ENCODE assay signal across 8 mouse cellular contexts in genomic region chr5:67016450-67016849, GRCm38 (mm10).
DNase-seq lines count a peak whose midpoint lies in the region; ATAC-seq and TF ChIP-seq lines count a peak whose summit lies in the region.

No protein-coding gene starts in this region.

- ATAC-seq in kidney, postnatal 0 days (replicated peaks; ENCODE audit: low FRiP score, low read depth) = no peak
- ATAC-seq in neural tube, embryonic 13.5 days (ENCODE audit: low read depth) = peak; percentile 66; the same call in 1 of the 2 replicates

- no peaks in the 10 kb centered on the region for H3K27me3 ChIP-seq in kidney, postnatal 0 days (ENCODE audit: insufficient read depth, low read length)
- H3K27me3 ChIP-seq in liver, adult 2 months (ENCODE audit: control insufficient read depth, insufficient read depth, low read length) = no peaks in the 10 kb centered on the region
- H3K27me3 ChIP-seq in neural tube, embryonic 13.5 days = no peaks in the 10 kb centered on the region
- no peaks in the 10 kb centered on the region for H3K27me3 ChIP-seq in thymus, adult 2 months (ENCODE audit: control insufficient read depth, insufficient read depth, low read length)

- intact Hi-C loops in gastrocnemius, adult 2 months (cut with DNase I) = loop anchor here (1.0 to 10.0 kb wide), 3 partner anchors 304 to 632 kb away; no protein-coding TSS in a partner anchor

- peak; percentile 22 to 56 for DNase-seq in spleen, adult 18-20 months
- DNase-seq in spleen, adult 12 weeks (ENCODE audit: low spot score) = no peak
- DNase-seq in cerebellum, postnatal 4 days (ENCODE audit: low spot score in 2 of 2) = peak; percentile 75 to 81
- DNase-seq in gastrocnemius, adult 2 months = peak; percentile 79
- peak; percentile 89 for DNase-seq in kidney, postnatal 0 days (ENCODE audit: low spot score)
- peak; percentile 33 for DNase-seq in liver, adult 2 months (ENCODE audit: extremely low read depth, low read depth, low spot score)
- peak; percentile 63 for DNase-seq in thymus, adult 2 months

- no peak overlapping the region for H3K4me2 ChIP-seq in kidney, postnatal 0 days (ENCODE audit: low read length)
- no peak overlapping the region for H3K4me2 ChIP-seq in neural tube, embryonic 13.5 days

- H3K9me3 ChIP-seq in kidney, postnatal 0 days (replicated peaks; ENCODE audit: low read length) = no peaks in the 10 kb centered on the region
- no peaks in the 10 kb centered on the region for H3K9me3 ChIP-seq in neural tube, embryonic 13.5 days

- no peaks in the 10 kb centered on the region for H3K36me3 ChIP-seq in kidney, postnatal 0 days (ENCODE audit: insufficient read depth, low read length)
- H3K36me3 ChIP-seq in liver, adult 2 months (ENCODE audit: control insufficient read depth, insufficient read depth, low read length) = no peaks in the 10 kb centered on the region
- H3K36me3 ChIP-seq in neural tube, embryonic 13.5 days = peaks cover 19% of the 10 kb centered on the region; the same call in 1 of the 2 replicates
- H3K36me3 ChIP-seq in thymus, adult 2 months (ENCODE audit: control insufficient read depth, insufficient read depth, low read length) = no peaks in the 10 kb centered on the region

- no peak overlapping the region for H3K9ac ChIP-seq in kidney, postnatal 0 days (ENCODE audit: low read depth, low read length)
- H3K9ac ChIP-seq in liver, adult 2 months (ENCODE audit: low read depth, low read length) = no peak overlapping the region
- 0 out of 2 replicates have a peak overlapping the region, but pooled peaks have one; percentile 9 for H3K9ac ChIP-seq in neural tube, embryonic 13.5 days

- TF ChIP-seq POLR2A in liver, adult 2 months (IDR thresholded peaks at IDR 0.05; ENCODE audit: extremely low read depth, insufficient read depth, low read length) = no peak
- TF ChIP-seq POLR2A in thymus, adult 2 months (IDR thresholded peaks at IDR 0.05; ENCODE audit: control insufficient read depth, extremely low read depth, insufficient read depth, low read length, poor library complexity) = no peak

- H3K27ac ChIP-seq in gastrocnemius, adult 2 months = no peak overlapping the region
- H3K27ac ChIP-seq in kidney, postnatal 0 days = no peak overlapping the region
- no peak overlapping the region for H3K27ac ChIP-seq in liver, adult 2 months (replicated peaks; ENCODE audit: insufficient read depth, low read depth, low read length)
- H3K27ac ChIP-seq in neural tube, embryonic 13.5 days (replicated peaks) = 0 out of 2 replicates have a peak overlapping the region, but pooled peaks have one; percentile 23
- no peak overlapping the region for H3K27ac ChIP-seq in thymus, adult 2 months (ENCODE audit: control insufficient read depth, insufficient read depth, low read length)

- H3K4me3 ChIP-seq in gastrocnemius, adult 2 months = no peak overlapping the region
- H3K4me3 ChIP-seq in kidney, postnatal 0 days (replicated peaks; ENCODE audit: low read depth, low read length) = no peak overlapping the region
- H3K4me3 ChIP-seq in liver, adult 2 months (ENCODE audit: insufficient read depth, low read depth, low read length) = no peak overlapping the region
- H3K4me3 ChIP-seq in neural tube, embryonic 13.5 days = no peak overlapping the region
- no peak overlapping the region for H3K4me3 ChIP-seq in thymus, adult 2 months (ENCODE audit: control insufficient read depth, insufficient read depth, low read length)

- WGBS in kidney, postnatal 0 days = 15% methylated on average over 7 of the region's 7 CpGs
- 8% methylated on average over 7 of the region's 7 CpGs for WGBS in liver, adult 2 months
- WGBS in neural tube, embryonic 13.5 days = 14% methylated on average over 7 of the region's 7 CpGs
- 11% methylated on average over 7 of the region's 7 CpGs for WGBS in thymus, adult 2 months

- H3K4me1 ChIP-seq in kidney, postnatal 0 days (replicated peaks; ENCODE audit: insufficient read depth, low read length) = no peaks in the 10 kb centered on the region
- no peaks in the 10 kb centered on the region for H3K4me1 ChIP-seq in liver, adult 2 months (ENCODE audit: control insufficient read depth, insufficient read depth, low read length)
- H3K4me1 ChIP-seq in neural tube, embryonic 13.5 days (replicated peaks) = no peaks in the 10 kb centered on the region
- H3K4me1 ChIP-seq in thymus, adult 2 months (replicated peaks; ENCODE audit: control insufficient read depth, insufficient read depth, low read length) = no peaks in the 10 kb centered on the region

- peak; percentile 96 for TF ChIP-seq CTCF in gastrocnemius, adult 2 months (IDR thresholded peaks at IDR 0.05)
- peak; percentile 97 for TF ChIP-seq CTCF in kidney, postnatal 0 days (IDR thresholded peaks at IDR 0.05; ENCODE audit: low read depth)
- peak; percentile 93 for TF ChIP-seq CTCF in liver, adult 2 months (IDR thresholded peaks at IDR 0.05; ENCODE audit: low read depth, low read length)
- no peak for TF ChIP-seq CTCF in thymus, adult 2 months (IDR thresholded peaks at IDR 0.05; ENCODE audit: borderline replicate concordance, control insufficient read depth, extremely low read depth, insufficient read depth, low read length, poor library complexity)

- H3K79me2 ChIP-seq in liver, adult 2 months (ENCODE audit: control insufficient read depth, insufficient read depth, low read length) = no peaks in the 10 kb centered on the region
